Mouse (Mus musculus) heart, adult 11 months (tissue): ENCODE measurements at regions not wholly inside any gene's neighbourhood (a gene's known extent, or its start where the extent isn't known, plus 50 kb on each side); places are given as distances from the start of the nearest gene placed in this dataset.

Source experiments
- DNase-seq: peaks from one replicate; pipeline ENCODE4 v3.0.0; 2022

DNA sequence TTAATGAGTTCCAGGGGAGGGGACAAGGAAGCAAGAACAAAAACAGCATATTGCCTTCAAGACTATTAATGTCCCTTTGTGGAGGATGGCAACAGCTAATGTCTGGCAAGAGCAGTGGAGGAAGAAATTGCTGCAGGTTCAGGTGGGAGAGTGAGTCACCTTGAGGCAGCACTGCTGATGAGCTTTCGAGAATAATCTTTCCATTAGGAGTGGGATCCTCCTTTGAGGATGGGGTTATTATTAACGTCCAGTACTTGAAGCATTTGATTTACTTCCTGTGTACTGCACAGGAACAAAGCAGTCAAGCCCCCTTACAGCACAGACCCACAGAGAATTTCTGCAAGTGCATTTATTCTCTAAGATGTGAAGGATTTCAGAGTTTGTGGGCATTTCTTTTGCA is 671.2 kb upstream of the Stxbp6 start:
- no peak for DNase-seq

DNA sequence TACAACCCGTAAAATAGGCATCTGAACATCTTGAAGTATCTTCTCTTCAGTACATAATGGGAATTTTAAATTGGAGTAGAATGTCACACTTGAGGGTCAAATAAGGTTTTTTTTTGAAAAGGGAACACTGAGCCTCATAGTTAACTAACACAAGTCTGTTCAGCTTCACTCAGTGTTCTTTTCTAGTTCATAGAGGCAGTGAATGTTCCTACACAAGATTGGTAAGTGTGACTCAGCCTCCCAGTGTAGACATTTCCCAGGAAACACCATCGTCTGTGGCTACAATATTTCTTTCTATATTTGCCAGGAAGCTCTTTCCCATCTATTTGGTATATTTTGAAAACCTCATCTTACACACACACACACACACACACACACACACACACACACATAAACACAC is 670.1 kb upstream of the Stxbp6 start:
- DNase-seq: no peak

DNA sequence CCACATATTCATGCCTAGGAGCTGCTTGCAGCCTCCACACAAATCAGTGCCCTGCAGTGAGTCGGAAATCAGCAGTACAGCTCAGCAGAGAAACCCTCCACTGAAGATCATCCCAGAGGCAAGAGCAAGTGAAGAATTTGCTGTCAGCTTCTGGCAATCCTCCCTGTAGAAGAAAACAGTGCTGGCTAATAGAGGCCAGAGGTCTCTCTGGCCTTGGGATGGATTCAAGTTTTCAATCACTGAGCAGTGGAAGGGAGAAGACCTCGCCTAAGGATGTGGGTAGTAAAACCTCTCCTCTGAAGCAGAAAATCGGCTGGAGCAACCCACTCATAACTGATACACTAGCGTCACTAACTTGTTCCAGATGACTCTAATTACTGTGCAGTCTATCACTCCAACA is 659.2 kb upstream of the Stxbp6 start:
- DNase-seq: no peak

DNA sequence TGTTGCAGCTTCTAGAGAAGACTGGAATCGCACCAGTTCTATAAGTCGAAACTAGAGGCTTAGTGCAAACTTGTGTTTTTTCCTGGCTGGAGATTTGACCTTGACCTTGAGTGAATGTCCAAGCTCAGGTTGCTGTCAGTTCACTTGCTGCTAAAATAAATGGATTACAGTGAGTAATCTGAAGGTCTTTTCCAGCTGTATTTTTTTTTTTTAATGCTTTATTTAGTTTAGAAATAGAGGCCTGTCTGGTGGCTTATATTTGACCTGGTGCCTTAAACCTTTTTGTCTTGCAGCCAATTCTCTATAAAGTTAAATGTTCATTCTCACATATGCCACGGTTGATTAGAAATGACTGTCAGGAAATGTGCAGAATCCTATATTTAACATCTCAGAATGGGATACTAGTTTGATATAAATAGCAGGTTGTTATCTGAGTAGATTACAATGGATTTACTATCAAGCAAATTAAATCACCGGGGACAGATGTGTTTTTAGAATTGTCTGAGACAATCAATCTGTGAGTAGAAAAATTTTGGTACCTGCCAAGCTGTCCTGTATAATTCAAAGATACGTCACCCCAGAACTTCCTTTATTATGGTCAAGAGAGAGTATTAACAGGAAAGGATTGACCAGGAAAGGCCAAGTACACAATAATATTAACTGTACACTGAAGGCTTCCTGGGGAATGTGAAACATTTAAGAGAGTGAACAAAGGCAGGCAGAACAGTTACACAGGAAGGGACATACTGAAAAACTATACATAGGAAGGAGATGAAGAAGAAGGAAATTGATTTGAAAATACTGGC is 650.3 kb upstream of the Stxbp6 start:
- DNase-seq: no peak

DNA sequence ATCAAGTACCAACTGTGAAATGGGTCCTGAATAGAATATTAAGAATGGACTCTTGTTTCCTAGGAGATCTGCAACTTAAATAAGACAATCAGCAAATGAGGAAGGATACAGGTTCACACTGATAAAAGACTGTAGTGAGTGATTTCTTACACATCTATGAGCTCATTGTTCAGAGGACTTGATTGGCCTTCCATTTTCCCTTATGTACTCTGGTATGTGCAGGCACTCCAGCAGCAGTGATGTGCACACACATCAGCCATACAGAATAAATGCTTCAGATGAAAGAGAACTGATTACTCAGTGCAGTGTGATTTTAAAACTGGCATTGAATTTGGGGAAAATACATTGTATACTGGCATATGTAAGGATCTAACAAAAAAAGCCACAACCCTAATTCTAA is 636.8 kb upstream of the Stxbp6 start:
- no peak for DNase-seq

DNA sequence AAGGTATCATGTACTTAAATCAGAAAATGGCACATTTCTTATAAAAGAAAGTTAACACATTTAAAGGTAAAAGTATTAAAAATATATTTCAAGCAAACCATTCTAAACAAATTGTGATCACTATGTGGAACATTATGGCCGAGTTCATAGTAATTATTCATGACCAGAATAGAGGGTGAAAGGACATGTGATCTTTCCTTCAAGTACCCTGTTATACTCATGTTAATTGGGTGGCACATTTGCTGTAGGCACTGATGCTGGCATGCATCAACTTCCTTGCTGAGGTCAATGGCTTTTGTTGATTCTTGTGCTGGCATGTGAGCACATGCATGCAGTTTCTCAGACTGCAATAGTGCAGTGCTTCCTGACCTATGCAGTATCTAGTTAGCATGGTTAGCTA is 636.3 kb upstream of the Stxbp6 start:
- no peak for DNase-seq

DNA sequence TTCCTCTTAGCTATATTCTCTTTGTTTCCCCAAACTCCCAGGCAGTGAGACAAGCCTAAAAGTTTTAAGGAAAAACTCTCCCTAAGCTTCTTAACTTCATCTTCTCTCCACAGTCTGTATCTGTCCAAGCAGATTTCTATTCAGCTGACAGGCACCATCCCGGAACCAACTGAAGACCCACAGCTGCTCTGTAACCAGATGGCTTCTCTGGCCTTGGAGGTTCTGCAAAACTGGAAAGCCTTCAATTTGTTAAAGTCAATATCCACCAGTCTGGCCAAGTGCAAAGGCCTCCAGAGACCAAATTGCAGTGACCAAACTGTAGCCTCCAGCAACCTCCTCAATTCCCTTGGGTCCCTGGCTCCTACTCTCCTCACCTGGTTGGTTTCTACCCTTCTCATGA is 614.8 kb upstream of the Stxbp6 start:
- peak; percentile 92 for DNase-seq

DNA sequence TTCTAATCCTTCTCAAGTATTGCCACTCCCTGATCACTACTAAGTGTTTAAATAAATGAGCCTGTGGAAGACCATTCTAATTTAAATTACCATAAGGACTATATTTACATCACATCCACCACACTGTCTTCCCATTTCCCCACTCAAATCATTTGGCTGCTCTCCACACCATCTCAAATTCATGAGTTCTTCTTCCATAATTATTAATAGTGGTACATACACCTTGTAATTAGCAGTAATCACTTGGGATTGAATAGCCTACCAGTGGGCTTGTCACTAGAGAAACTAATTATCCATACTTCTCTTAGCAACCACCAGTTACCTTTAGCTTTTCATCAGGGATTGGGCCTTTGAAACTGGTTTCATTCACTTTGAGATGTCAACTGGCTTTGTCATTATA is 612.3 kb upstream of the Stxbp6 start:
- no peak for DNase-seq

DNA sequence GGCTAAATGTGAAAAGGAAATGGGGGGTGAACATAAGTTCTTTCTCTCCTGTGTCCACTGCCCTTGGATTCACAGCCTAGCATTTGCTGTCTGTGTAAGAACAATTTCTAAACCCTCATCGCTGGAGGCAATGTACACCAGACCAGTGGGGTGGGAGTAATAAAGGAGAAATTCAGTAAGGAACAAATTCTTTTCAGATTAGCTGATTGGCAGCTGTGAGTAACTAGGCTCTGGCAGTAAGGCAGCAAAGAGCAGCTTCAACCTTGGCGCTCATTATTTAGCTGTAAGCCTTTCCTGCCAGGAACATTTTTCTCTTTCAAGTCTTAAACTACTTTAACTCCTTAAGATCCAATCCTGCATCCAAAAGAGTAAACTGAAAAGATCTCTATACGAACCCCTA is 597.9 kb upstream of the Stxbp6 start:
- DNase-seq: no peak

DNA sequence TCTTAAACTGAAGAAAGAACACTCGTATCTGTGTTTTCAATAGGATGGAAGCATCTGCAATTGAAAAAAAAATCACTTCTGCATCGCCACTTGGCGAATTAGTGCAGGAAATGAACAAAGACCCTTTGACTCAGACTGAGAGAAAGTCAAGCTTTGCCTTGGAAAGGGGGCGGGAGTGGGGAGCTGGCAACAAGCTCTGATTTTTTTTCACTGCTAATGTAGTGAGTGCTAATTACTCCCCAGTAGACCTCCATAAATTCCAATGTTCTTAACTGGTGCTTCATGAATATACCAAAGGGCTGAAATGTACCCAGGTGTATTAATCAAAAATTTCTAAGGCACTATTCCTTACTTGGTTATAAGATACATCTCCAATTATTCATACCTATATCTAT is 597.0 kb upstream of the Stxbp6 start:
- no peak for DNase-seq

DNA sequence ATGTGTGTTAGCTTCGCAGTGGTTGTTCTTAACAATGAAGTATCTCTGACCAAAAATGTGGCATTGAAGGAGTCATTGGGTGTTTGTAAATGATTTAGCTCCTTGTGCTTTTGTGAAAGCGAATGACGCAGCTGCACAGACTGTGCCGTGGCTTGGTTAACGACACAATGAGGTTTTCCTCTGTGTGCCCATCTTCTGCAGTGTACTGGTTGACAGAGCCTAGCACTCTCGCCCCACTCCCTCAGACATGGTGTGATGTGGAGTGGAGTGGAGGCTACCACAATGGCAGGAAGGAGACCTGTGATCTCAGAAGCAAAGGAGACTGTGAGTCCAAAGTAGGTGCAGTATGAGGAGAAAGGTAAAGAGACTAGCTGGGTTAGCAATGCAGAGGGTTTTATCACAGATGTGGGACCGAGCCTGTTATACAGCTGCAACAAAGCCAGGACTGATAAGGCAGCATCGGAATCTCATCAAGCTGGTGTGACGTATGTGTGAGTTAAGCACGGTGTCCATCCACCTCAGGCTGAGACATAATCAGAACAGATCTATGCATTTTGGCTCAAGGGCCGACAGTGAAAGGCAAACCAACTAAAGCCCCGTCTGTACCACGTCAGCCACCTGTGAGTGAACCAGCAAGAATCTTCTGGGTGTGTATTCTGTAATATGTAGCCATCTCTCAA is 596.5 kb upstream of the Stxbp6 start:
- no peak for DNase-seq

DNA sequence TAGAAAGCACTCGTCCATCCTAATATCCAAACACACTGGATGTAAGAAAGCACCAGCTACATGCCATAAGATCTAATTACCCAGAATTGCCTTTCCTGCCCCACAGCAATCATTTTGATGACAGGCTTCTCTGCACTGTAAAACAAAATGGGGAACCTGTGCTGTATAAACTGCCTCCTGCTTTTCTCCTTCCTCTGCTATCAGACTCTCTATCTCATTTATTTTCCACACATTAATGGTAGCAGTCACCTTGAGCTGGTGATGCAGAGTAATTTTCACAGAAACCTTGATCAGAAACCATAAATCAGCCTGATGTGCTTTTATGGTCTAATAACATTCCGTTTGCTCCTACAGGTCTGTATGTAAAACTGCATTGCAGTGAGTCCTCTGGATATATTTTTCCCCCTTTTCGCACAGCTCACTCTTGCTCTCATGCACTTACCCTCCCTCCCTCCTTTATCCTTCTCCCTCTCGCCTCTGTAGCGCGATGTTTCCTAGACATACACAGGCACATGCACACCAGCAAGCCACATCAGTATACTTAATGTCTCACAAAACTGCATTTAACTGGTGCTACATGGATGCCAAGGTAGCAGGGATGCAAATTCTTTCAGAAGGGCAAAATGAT is 595.9 kb upstream of the Stxbp6 start:
- no peak for DNase-seq

DNA sequence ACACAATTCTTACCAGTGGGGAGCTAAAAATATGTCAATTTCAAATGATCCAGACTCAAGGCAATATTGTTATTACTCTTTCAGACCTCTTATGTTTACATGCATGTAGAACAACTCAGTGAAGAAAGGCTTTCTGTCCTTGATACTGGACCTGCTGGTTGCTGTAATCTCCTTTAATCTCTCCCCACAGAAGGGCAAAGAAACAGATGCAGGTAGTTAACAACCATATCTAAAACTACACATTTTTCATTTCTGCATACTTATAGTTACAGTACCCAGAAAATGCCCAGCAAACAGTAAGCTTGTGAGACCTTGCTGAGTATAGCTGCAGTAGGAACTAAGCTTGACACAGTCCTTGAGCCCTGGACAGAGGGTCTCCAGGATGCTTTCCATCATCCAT is 585.1 kb upstream of the Stxbp6 start:
- no peak for DNase-seq

DNA sequence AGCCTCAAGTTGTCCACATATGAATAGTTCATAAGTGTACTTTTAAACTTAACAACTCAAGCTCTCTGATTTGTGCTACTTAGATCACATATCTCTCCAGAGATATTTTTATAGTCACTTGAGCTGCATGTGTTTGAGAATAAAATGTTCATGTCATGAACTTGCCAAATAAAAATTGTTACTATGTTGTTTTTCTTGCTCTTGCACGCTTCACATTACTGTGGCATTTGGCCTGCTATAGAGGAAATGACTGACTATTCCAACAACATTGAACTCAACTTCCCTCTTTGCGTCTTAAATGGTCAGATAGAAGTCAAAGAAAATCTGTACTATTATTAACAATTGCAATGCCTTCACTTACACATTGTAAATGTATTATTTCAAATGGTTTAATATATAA is 582.1 kb upstream of the Stxbp6 start:
- DNase-seq: no peak

DNA sequence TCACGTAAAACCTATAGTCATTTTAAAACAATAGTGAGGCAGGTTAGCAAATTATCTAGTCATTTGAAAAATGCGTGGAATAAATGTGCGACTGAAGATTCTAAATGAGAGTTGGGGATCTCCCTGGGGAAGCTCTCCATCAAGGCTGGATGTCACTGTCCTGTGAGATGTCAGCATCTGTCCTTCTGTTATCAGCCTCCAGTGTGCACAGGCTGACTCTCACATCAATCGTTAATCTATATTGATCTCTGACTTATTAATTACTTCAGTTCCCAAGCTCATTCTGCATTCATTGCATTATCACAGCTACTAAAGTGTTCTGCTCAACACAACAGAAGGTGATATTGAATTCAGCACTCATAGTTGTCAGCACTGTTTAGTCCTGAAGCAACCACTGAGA is 574.1 kb upstream of the Stxbp6 start:
- no peak for DNase-seq

DNA sequence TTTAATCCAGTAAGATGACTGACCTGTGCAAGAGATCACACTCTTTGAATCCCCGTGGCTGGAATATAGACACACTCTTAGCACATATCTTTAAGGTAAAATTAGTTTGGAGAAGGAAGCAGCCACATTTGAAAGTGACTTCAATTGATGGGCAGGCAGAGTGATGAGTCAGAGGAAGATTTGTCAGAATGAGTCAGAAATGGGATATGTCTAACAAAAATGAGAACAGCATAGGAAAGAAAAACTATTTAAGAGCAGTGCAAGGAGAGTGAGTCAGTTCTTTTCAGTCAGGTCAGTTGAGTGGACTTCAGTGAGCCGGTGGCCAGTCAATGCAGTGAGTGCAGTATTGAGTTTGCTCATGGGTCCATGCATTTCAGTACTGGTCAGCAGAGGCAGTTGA is 569.7 kb upstream of the Stxbp6 start:
- no peak for DNase-seq

DNA sequence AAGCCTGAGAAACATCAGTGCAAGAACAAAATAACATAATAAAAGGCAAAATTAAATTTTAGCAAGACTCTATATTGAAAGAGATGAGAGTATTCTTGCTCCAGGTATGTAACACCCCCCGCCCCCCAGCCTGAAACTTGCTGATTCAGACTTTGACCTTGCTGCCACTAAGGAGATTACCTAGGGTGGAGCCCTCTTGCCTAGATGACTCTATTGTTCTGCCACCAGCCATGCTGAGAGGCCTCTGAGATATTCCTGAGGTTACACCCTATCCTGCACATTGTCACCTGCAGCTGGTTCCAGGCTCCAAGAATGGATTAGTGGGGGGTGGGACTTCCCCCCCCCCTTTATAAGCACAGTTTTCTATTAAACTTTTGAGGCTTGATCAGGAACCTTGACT is 548.3 kb upstream of the Stxbp6 start:
- DNase-seq: no peak

DNA sequence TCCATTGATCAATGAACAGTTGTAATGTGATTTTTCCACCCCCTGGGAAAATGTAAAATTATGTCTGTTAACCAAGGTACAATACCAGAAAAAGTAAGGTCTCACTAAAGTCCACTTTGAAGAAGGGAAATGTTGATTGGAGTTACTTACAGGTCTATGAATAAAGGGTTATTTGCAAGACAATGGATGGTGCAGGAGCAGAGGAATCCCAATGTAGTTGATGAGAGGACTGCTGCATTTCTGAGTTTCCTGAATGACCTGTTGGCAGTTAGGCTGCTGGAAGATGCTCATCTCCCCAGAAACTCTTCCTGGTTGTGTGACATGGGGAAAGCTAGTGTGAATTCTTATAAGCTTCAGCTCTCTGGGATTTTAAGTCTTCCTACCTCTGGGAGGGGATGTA is 545.5 kb upstream of the Stxbp6 start:
- no peak for DNase-seq

DNA sequence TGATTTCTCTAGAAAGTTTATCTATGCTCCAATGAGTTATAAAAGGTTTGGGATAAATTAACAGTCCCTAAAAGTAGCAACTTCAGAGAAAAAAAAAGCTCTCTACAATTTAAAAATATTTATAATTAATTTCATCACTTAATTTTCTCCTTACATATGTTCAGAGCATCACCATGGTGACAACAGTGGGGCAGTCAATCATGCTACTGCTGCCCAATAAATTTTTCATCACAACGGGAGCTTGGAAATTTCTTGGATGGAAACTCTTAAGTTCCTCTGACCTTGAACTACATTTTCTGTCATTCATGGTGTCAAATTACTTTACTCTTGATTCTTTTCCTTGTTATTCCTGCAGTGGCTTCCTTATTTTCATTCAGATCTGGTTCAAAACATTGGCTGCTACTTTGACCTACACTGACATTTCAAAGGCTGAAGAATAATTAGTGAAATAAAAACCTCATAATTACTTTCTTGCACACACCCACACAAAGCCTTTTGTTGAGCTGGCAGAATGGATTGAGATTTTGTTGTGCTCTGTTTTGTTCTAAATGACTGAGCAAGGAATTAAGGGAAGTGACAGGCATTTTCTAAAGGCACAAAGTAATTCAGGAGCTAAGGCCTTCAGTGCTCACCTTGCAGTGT is 540.1 kb upstream of the Stxbp6 start:
- no peak for DNase-seq

DNA sequence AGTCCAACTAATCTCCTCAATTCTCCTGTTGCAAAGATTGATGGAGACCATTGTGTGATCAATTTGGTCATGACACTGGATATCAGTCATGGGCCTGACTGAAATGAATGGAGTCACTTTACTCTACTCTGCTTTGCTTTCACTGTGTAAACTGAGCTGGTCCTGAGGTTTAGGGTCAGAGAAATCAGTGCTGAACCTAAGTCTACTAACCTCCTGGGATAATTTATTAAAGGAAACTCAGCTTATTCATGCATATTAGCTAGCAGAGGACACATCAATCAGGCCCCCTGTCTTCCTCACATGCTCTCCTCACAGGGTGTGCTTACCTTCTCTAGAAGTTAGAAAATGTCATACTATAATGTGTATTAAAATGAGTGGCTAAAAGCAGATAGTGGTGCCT is 539.6 kb upstream of the Stxbp6 start:
- DNase-seq: no peak

DNA sequence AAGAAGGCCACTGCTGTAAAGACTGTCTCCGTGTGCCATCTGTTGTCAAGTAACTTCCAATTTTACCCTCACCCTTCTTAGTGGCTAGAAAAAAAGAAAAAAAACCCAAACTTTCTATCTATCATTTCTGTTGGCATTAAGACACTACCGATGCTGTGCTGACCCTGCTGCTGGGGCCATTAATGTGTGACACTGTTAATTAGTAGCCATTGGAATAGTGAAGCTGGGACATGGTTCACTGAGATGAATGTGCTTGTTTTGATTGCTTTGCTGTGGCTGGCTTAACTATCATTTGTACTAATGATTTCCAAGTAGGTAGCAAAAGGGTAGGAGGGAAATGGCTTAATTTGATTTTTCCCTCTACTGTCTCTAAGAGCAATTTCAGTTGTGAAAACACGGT is 524.9 kb upstream of the Stxbp6 start:
- DNase-seq: no peak

DNA sequence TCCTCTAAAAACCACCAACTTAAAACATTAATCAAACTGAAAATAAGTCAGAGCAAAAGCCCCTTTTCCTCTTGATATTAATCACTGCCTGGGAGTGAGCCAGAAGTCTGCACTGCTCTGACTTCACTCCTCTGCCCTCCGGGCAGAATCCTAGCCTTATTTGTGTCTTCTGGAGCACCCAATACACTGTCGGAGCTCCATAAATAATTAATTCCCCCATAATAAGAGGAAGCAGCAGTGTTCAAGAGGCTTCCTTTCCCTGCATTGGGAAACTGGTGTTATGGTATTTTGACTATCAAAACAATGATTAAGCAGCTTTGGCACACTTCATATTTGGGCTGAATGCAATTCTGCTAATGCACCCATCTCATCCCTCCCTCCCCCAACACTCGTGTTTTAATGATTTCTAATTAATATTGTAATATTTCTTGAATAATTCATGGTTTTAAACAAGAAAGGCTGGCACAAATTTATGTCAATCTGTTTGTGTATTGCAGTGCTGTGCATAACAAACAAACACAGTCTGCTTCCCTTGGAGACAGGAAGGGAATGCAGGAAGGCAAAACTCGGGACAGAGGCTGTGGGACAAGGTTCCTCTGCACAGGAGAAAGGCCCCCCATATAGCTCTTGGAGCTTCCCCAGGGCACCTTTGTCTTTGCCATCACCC is 523.5 kb upstream of the Stxbp6 start:
- no peak for DNase-seq

DNA sequence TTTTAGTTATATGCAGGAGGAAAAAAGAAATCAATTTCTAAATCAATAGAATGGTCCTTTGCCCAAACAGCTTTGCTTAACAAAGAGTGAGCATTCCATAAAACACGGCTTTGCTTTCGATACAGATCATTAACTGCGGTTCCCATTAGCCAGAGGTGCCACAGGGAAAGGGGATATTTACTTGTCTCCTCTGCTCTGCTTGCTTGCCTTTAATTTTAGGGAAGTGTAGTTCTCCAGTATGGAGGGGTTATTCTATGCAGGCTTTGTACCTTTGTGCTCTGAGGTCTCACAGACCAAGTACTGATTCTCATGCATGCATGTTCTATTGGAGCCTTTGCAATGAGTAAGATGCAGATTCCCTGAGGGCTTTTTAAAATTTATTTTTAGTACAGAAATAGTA is 520.2 kb upstream of the Stxbp6 start:
- no peak for DNase-seq
